Mouse (Mus musculus) olfactory bulb, adult 2 months (tissue): ENCODE measurements around the gene Ak8.

Source experiments
- CTCF ChIP-seq: fragments of 200-500 bp; IDR thresholded peaks from 2 replicates; pipeline ENCODE4 v1.5.1; 2012; ENCODE audit warnings: low read depth, mild to moderate bottlenecking, low read length, moderate library complexity; ENCODE audit not compliant: insufficient read depth
- POLR2A ChIP-seq: fragments of 200-500 bp; IDR thresholded peaks from 2 replicates; pipeline ENCODE4 v1.6.1; 2012; ENCODE audit warnings: mild to moderate bottlenecking, low read depth, low read length, moderate library complexity; ENCODE audit not compliant: insufficient read depth

- TF ChIP-seq CTCF (no peak), POLR2A (no peak)
Measured at GRCm38 (mm10) chr2:28797490-28798106, 97.6 kb downstream of the Ak8 start.
